Mouse (Mus musculus) adipocyte (in vitro differentiated cells): ENCODE results near the gene Trafd1.
A peak's percentile ranks its signal among the peaks of the same experiment; 100 is the strongest.

Experiments used
- DNase-seq: peaks from one replicate; pipeline ENCODE4 v3.0.0-alpha.2; 2016; ENCODE audit warnings: low spot score

Trafd1 gene

DNA sequence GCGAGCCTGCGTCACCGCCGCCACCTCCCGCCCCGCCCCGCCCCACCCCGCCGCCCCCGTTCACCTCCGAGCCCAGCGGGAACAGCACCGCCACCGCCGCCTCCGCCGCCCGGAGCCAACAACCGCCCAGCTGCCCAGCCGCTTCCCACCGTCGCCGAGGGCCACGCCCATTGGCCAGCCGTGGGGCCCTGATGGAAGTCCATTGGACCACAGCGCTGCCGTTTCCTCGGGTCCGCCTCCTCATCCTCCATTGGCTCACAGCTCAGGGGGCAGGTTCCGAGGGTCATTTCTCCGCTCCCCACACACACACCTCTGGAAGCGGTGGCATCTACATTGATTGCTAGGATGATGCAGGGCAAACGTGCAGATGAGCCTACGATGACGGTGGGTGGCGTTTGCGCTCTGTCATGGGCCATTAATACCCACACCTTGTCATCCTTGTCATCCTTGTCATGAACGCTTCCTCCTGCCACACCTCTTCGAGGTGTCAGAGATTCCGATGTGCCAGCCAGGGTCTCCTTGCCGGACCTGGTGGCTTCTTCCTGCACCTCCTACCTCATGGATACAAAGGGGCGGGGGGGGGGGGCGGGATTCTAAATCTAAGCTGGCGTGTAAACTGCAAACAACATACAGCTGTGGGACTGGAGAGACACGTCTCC lies at the start of gene Trafd1:
Gene Trafd1 (minus strand): TSS at position 172 of the 659 bp plus-strand sequence.
- peak; percentile 95 for DNase-seq

GRCm38 (mm10) chr5:121428954-121429353 lies 43.5 kb upstream of the Trafd1 start:
- DNase-seq = no peak

DNA sequence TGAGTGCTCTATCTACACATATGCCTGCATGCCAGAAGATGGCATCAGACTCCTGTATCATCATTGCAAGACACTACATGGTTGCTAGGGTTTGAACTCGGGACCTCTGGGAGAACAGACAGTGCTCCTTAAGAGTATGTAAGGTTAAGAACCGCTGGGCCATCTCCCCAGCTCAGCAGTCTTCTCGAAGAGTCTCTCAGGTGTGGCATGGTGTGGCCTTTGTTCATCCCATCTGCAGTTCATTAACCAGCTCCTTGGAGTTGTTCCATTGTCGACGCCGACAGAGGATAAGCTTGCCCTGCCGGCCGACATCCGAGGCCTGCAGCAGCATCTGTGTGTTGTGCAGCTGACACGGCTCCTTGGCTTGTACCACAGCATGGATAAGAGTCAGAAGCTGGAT lies 37.9 kb upstream of the Trafd1 start:
- no peak for DNase-seq

- DNase-seq = no peak
These were observed 37.4 kb upstream of the Trafd1 start for GRCm38 (mm10) chr5:121422787-121423186.

- DNase-seq = no peak
These were observed 35.3 kb upstream of the Trafd1 start for GRCm38 (mm10) chr5:121420721-121421120.

GRCm38 (mm10) chr5:121410975-121411374 lies 25.5 kb upstream of the Trafd1 start:
- no peak for DNase-seq

GRCm38 (mm10) chr5:121407856-121408255 lies 22.4 kb upstream of the Trafd1 start:
- peak; percentile 66 for DNase-seq

DNA sequence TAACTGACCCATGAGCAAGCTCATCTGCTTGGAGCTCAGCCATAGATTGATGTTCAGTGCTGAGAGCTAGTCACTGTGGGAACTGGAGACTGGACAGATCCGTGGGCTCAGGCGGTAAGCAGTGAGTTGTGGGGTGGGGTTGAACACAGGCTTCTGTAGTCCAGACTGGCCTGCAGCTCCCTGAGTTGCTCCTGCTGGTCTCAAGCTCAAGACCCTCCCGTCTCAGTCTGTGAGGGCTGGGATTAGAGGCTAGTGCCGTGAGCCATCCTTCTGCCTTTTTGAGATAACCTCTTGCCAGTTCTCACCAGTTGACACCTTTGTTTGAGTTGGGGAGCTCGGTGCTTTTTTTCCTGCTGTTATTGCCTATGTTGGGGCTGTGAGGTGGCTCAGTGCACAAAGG lies 15.4 kb upstream of the Trafd1 start:
- DNase-seq = no peak

GRCm38 (mm10) chr5:121400064-121400463 lies 14.6 kb upstream of the Trafd1 start:
- peak; percentile 52 for DNase-seq

GRCm38 (mm10) chr5:121399540-121399939 lies 14.1 kb upstream of the Trafd1 start:
- peak; percentile 52 for DNase-seq

GRCm38 (mm10) chr5:121398965-121399462 lies 13.6 kb upstream of the Trafd1 start:
- DNase-seq = no peak

DNA sequence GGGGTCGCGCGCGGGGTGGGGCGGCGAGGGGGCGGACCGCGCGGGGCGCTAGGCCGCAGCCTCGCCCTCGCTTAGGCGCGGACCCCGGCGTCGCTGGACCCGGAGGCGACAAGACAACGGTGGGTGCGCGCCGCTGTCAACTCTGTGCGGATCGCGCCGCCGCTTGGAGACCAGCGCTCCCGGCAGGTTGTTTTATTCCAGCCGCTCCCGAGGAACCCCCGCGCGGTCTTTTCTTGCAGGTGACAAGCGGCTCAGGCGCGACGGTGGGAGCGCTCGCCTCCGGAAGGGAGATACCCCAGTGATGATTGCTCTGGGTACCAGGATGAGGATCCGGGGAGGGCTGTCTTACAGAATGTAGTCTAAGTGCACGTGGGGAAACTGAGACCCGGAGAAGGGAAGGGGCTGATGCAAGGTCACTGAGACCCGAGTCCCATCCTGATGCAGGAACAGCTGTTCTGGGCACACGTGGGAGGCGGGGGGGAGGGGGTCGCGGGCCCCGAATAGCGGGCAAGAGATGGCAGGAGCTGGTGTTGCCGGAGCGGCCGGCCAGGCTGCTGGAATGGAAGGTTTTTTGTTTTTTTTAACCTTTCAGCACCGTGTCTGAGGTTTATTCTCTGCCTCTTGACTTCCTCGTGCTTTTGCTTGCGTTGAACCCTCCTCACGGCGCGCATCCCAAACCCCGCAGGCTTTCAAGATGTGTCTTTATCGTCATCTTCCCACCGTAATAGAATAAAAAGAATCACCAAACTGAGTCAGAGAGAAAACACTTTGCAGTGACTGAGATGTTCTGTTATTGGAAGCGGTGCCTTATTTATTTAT lies 12.9 kb upstream of the Trafd1 start:
- DNase-seq = no peak

DNA sequence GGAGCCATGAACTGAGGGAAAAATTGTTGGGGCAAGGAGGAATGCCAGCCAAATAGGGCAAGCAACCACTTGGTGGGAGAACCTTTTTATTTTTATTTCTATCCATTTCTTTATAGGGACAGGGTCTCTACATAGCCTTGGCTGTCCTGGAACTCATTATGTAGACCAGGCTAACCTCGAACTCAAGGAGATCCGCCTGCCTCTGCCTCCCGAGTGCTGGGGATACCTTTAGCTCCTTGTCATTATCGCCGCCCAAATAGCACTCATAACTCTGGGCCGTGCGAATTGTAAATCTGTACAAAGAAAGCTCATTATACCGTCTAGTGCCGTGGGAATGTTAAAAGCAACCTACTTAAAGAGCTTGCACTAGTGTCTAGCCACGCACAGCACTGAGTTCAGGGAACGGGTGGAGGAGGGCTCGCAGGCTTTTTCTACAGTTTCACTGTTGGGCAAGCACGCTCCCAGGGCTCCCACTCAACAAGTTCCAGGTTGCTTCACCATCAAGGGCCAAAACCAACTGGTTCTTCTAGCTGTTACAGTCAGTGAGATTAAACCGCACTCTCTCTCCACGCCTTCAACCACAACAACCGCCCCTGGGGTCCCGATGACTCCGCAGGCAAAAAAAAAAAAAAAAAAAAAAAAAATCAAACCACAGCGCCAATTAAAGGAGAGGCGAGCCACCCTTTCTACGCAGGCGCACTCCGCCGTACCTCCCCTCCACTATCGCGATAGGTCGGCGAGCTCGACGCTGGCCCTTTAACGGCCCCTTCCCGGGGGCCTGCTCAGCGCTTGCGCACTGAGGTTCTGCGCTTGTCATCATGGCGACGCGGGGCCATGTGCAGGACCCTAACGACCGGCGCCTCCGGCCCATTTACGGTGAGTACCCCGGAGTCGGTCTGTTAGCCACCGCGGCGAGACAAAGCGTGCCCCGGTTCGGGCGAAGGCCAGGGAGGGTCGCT lies 12.0 kb upstream of the Trafd1 start, which contains the start of gene Naa25:
Gene Naa25 (plus strand): TSS at position 750 of the 959 bp plus-strand sequence.
- DNase-seq = peak; percentile 99

DNA sequence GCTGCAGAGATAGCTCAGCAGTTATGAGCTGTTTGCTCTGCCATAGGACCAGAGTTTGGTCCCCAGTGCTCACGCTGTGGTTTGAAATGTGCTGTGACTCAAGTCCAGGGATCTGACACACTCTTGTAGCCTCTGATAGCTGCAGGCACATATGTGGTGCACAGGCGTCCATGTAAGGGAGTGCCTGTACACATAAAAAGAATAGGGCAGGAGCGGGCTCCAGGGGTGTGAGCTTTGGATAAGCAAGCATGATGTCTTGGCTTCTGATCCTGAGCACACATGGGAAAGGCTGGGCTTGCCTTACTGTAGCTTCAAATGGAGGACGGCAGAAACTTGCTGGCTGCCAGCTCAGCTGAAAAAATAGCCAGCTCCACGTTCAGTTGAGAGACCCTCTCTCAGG lies 10.2 kb upstream of the Trafd1 start:
- no peak for DNase-seq

DNA sequence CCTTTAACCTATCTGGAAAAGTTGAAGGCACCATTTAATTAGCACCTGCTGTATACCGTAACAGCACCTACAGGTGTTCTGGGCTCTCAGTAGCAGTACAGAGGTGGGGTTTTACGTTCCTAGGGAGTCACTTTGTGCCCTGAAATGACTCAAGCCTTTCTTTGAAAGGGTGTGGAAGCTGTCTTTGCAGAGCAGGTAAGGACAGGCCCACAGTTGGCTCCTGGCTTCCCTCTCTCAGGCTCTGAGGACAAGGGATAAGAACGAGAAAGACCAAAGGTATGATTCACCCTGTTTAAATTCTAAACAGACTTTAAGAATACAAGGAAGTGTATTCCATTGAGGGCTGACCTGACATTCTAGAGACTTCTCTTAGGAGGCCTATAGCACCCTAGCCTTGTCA lies 8.0 kb upstream of the Trafd1 start:
- DNase-seq = no peak

DNA sequence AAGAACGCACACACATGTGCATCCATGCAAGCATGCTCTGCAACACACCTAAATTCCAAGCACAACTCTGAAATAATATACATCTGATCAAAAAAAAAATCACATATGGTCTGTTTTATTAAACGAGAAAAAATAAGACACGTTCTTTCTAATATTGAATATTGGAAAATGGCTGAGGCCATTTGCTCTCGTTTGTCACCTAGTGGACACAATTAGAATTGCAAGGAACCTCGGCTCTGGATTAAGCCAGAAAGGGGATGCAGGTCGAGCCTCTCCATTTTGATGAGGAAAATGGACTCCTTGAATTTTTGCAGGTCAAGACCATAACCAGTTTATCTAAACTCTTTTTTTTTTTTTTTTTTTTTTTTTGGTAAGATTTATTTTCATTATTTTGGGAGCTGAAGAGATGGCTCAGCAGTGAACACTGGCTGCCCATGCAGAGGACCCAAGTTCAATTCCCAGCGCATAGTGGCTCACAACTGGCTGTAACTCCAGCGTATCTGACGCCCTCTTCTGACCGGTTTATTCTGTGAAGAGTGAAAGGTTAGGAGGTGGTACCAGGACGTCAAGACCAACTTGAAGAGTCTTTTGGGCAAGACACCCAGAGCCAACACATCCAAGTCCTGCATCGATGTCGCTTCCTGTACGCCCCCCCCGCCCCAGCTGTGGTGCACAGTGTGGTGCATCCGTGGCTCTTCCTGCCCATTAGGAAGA lies 7.4 kb upstream of the Trafd1 start:
- DNase-seq = peak; percentile 78

DNA sequence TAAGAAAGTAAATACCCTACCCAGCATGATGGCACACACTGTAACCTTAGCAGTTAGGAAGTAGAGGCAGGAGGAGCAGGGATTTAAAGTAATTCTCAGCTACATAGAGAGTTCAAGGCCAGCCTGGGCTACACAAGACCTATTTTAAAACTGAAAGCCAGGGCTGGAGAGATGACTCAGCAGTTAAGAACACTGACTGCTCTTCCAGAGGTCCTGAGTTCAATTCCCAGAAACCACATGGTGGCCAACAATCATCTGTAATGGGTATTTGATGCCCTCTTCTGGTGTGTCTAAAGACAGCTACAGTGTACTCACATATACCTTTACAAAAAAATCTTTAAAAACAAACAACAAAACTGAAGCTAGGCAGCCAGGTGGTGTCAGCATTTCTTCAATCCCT lies 4.3 kb upstream of the Trafd1 start:
- peak; percentile 77 for DNase-seq

GRCm38 (mm10) chr5:121389106-121389505 lies 3.7 kb upstream of the Trafd1 start:
- DNase-seq = peak; percentile 95

- peak; percentile 91 for DNase-seq
These were observed 1.7 kb upstream of the Trafd1 start for GRCm38 (mm10) chr5:121387126-121387525.

- peak; percentile 91 for DNase-seq
These were observed 883 bp upstream of the Trafd1 start for GRCm38 (mm10) chr5:121386120-121386909.
